Mouse (Mus musculus) thymus, adult 2 months (tissue): ENCODE results near the gene Ccdc92.

ENCODE experiments used
- CTCF ChIP-seq: fragments of 200-500 bp; IDR thresholded peaks from 2 replicates; pipeline ENCODE4 v1.5.1; 2012; ENCODE audit warnings: mild to moderate bottlenecking, control low read depth, low read length, moderate library complexity, borderline replicate concordance; ENCODE audit not compliant: control insufficient read depth, poor library complexity, insufficient read depth; ENCODE audit errors: extremely low read depth
- POLR2A ChIP-seq: fragments of 200-500 bp; IDR thresholded peaks from 2 replicates; pipeline ENCODE4 v1.6.1; 2012; ENCODE audit warnings: mild to moderate bottlenecking, low read length, control low read depth, moderate library complexity; ENCODE audit not compliant: control insufficient read depth, poor library complexity, insufficient read depth; ENCODE audit errors: extremely low read depth

DNA sequence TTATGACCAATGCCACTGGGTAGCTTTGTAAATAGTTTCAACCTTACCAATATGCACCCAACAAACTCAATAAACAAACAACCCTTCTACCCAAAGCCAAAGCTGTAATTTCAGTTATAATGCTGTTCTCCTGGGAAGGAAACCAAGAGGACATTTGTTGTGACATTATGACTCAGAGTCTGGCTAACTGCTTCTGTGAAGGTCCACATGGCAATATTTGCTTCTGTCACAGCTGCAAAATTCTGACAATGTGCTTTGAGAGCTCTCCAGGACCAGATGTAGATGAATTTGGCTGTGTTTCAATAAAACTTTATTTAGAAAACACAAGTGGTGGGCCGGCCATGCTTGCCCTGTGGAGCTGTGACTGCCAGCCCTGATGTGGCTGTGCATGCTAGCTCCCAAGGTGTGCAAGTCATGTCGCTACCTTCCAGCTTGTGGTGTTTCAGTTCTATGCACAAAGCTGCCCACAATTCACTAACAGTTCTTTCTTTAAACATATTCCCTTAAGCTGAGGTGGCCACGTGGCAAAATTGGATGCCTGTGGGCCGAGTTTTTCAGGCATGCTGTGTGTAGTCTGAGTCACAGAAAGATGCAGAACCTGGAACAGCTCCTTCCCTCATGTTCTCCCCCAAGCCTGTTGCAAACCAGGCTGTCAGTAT is 52.4 kb downstream of the Ccdc92 start:
- no peak for TF ChIP-seq CTCF
- TF ChIP-seq POLR2A, result no peak
